Mouse (Mus musculus): ENCODE measurements at regions not wholly inside any gene's neighbourhood (a gene's known extent, or its start where the extent isn't known, plus 50 kb on each side); places are given as distances from the start of the nearest gene placed in this dataset.

GRCm38 (mm10) chr3:19368998-19369397 is 259.5 kb downstream of the 1700064H15Rik start:
- no peak for DNase-seq (ENCODE audit: low read depth)

- DNase-seq (ENCODE audit: low read depth): no peak
These were observed 260.7 kb downstream of the 1700064H15Rik start for GRCm38 (mm10) chr3:19367761-19368160.
